Mouse (Mus musculus) heart, postnatal 4 days (tissue): ENCODE measurements around the gene Pik3r5. TPM values are rescaled to one million over a fixed set of nuclear protein-coding genes. Genes with fewer than 3 reads are reported as not detected.

Experiments used
- DNase-seq: peaks from one replicate; pipeline ENCODE4 v3.0.0; 2021
- total RNA-seq, 2 experiments: library from RNA; stranded (reverse); gene quantifications; 2 replicates each; pipeline ENCODE4 v1.2.3; 2021

The Pik3r5 gene
- total RNA-seq, 2 experiments from 2014 or later = 1.2 TPM

DNA sequence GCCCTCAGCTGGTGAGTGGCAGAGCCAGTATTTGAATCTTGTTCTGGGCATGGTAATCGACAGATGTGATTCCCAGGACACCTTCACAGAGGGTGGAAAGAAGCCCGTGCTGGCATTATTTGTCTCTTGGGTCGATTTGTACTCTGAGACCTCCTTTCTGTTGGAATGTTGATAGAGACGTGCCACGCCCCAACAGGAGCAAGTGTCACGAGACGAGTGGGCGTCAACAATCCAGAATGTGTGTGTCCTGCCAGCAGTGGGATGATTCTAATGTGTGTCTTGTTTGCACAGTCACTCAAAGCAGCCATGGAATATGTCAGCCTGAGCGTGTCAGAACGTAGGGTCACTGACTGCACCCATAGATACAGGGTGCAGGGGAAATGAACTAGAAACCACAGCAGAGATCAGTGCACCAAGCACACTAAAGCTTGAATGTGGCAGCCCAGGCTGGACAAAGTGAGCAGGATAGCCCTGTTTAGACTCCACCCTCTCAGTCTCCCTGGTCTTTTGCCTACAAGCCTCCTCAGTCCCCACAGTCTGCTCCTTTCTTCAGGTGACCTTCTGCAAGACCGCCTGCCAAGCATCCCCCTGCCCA is 100.1 kb downstream of the Pik3r5 start:
- peak; percentile 12 for DNase-seq

DNA sequence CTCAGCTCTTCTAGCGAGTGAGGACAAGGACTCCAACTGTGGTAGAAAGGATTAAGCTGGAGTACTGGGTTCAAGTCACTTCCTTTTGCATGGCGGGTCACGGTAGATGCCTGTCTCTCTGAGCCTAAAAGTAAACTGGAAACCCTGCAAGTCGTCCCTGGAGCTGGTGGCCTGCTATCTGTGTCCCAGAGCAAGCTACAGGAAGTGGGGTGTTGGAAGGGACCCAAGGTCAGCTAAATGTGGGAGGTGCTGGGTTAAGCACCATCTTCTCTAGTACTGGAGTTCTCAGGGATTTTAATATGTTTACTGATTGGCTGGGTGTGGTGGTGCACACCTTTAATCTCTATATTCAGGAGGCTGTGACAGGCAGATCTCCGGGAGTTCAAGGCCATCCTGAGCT is 100.9 kb downstream of the Pik3r5 start:
- peak; percentile 39 for DNase-seq

DNA sequence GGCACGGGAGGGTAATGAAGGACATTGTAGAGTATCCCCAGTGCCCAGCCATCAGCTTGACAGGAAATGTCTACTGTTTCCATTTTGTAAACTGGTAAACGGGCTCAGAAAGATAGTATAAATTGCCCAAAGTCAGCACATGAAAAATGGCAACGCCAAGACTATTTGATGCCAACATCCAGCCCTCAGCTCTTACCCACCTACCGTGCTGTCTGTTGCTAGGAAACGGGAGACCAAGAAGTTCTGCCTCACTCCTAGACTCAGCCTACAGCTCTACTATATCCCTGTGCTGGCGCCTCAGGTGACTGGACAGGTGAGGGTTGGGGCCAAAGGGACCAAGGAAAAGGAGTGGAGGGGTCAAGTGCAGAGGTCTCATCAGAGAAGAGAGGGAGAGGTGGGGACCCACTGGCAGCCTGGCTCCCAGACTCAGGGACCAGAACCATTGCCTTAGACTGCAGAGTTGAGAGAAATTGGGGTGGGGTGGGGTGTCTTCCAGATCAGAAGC is 102.1 kb downstream of the Pik3r5 start:
- peak; percentile 3 for DNase-seq

DNA sequence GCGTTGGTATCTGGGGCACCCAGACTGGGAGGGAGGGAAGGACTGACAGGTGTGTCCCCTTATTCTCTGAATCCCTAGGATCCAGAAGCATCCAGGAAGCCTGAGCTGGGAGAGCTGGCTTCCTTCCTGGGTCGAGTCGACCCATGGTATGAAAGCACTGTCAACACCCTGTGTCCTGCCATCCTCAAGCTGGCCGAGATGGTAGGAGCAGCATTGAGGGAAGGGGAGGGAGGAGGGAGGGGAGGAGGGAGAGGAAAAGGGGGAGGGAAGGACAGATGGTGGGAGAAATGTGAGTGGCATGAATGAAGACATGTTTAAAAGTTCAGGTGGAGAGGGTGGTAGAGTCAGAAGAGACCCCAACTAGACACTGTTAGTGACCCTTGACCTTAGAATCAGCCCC is 104.1 kb downstream of the Pik3r5 start:
- DNase-seq = no peak

DNA sequence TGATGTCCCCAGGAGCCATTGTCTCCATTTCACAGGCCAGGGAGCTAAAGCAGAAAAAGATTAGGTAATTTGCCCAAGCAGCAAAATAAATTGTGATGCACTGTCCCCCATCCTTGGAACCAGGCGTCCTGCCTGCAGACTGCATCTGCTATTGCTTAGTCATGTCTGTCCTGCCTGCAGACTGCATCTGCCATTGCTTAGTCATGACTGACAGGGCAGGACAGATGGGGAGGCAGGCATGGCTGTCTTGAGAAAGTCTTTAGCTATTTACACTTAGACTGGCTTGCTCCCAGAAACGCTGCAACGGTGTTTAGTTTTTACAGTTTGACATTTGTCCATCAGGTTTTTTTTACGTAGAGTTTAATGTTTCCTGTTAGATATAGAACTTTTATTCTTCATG is 104.5 kb downstream of the Pik3r5 start:
- DNase-seq = no peak

DNA sequence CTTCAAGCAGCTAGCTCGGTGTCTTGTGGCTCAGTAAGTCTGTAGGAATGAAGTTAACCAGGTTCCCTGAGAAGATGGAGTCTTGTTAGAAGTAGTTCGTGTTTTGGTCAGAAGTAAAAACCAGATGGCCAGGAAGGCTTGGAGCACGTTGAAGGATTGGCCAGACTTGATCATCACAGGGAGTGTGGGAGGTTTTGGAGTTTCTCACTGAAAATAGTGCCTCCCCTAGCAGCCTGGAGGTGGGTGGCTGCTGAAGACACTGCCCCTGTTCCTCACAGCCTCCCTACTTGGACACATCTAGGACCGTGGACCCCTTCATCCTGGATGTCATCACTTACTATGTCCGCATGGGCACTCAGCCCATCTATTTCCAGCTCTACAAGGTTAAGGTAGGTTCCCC is 107.7 kb downstream of the Pik3r5 start:
- DNase-seq = no peak

DNA sequence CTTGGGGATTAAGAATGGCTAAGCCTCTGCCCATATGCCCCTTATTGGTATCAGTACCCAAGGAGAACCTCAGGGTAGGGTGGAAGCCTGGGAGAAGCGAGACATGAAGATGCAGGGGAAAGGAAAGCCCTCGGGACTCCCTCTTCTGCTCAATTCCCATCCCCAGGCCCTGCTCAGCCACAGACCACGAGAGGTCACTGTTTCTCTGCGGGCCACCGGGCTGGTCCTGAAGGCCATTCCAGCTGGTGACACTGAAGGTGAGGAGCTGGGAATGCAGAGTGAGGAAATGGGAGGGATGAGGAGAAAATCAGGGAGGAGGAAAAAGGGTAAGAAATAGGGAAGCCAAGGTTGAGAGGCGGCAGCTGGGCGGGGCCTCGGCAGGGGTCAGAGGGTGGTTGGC is 112.6 kb downstream of the Pik3r5 start:
- DNase-seq = peak; percentile 77

DNA sequence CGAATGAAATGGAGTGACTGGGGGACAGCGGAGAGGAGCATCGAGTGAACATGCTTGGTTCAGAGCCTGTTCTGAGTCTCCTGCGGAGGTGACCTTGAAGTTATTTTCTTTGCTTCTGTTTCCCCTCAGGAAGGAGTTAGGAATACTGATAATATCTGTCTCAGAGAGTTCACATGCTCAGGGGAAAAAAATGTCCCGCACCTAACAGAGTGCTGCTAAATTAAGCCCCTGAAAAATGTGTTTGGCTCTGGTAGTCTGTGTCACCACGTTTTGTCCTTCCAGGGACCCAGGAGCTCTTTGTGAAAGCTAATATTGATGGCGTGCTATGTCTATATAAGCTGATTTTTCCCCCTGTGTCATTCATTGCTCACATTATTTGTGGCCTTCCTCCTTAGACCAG is 113.3 kb downstream of the Pik3r5 start:
- DNase-seq = no peak

DNA sequence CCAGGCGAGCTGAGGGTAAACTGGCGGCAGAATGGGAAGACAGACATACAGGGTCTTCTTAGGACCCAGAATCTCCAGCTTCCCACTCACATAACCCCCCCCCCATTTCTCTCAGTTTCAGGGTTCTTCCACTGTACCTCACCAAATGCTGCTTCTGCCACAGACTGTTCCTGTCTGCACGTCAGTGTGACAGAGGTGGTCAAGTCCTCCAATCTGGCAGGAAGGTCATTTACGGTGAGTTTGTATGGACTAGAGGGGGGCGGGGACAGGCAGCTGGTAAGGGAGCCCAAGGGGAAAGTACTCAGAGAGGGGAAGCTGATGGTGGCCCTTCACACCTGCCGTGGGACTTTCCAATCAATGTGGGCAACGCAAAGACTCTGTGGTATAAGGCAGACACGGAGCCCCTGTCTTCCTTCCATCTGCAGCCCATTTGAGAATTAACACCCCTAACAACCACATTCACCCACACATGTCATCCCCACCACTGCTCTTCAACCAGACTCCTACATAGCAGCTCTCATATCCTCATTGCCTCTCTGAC is 113.8 kb downstream of the Pik3r5 start:
- DNase-seq = no peak

Other genes with a start within 250 kb of the Pik3r5 start
- 100 to 1,000 TPM in 1 of 2 experiments, 10 to 100 TPM in 1; 85.3 to 101 TPM for gene Ntn1, start 31.3 kb upstream of the Pik3r5 start, total RNA-seq
- 1 to 10 TPM; 5.0 to 6.1 TPM for gene Pik3r6, start 70.9 kb downstream of the Pik3r5 start, total RNA-seq
- gene Mfsd6l, start 124.1 kb downstream of the Pik3r5 start, total RNA-seq = under 1 TPM; 0.36 to 0.60 TPM
- gene Ccdc42, start 154.9 kb downstream of the Pik3r5 start, total RNA-seq = under 1 TPM in 1 of 2 experiments, not detected in 1; 0.25 TPM